8 mouse cellular contexts compared by ENCODE assay signal in genomic region chr7:16944808-16945315, GRCm38 (mm10). TPM values are rescaled to one million over a fixed set of nuclear protein-coding genes. Genes with fewer than 3 reads are reported as not detected.
DNase-seq lines count a peak whose midpoint lies in the region; ATAC-seq and TF ChIP-seq lines count a peak whose summit lies in the region.

No protein-coding gene starts in this region.

- no peak for DNase-seq in heart, postnatal 10 days
- no peak for DNase-seq in ES-E14 (ENCODE audit: low read depth, low spot score)
- DNase-seq in liver, postnatal 0 days = no peak
- DNase-seq in layer of hippocampus, adult 9-11 months = no peak
- DNase-seq in embryo, embryonic 11 days = no peak
- no peak for DNase-seq in gastrocnemius, postnatal 36 days

- 2% methylated on average over 22 of the region's 22 CpGs for WGBS in heart, embryonic 15.5 days
- 2% methylated on average over 22 of the region's 22 CpGs for WGBS in forebrain, embryonic 16.5 days
- WGBS in liver, postnatal 0 days (ENCODE audit: insufficient replicate concordance) = 4% methylated on average over 22 of the region's 22 CpGs

- H3K36me3 ChIP-seq in heart, embryonic 15.5 days = no peaks in the 10 kb centered on the region
- no peaks in the 10 kb centered on the region for H3K36me3 ChIP-seq in ES-E14 (ENCODE audit: control insufficient read depth, insufficient read depth, low read length, poor library complexity, severe bottlenecking)
- H3K36me3 ChIP-seq in forebrain, embryonic 16.5 days (ENCODE audit: control insufficient read depth, insufficient read depth) = no peaks in the 10 kb centered on the region
- no peaks in the 10 kb centered on the region for H3K36me3 ChIP-seq in liver, postnatal 0 days (replicated peaks; ENCODE audit: insufficient read depth, low read length)

- H3K27me3 ChIP-seq in heart, embryonic 15.5 days = peaks cover 45% of the 10 kb centered on the region
- H3K27me3 ChIP-seq in forebrain, embryonic 16.5 days (replicated peaks; ENCODE audit: control insufficient read depth, insufficient read depth, low read length) = peaks cover 8% of the 10 kb centered on the region; the same call in 1 of the 2 replicates
- peaks cover 62% of the 10 kb centered on the region for H3K27me3 ChIP-seq in liver, postnatal 0 days (ENCODE audit: insufficient read depth, low read length)

- no peak for TF ChIP-seq EP300 in liver, postnatal 0 days (IDR thresholded peaks at IDR 0.05; ENCODE audit: low read depth)

- peak overlapping the region; percentile 95 for H3K4me2 ChIP-seq in heart, embryonic 15.5 days
- peak overlapping the region; percentile 81 for H3K4me2 ChIP-seq in forebrain, embryonic 16.5 days (ENCODE audit: low read length)
- peak overlapping the region; percentile 74 for H3K4me2 ChIP-seq in liver, postnatal 0 days (ENCODE audit: low read depth, low read length)

- in situ Hi-C loops in ES-E14 (cut with MboI; ENCODE audit: low sequenced_read_pairs in 2 of 2, unreplicated experiment in 2 of 2) = no loop called here

- TF ChIP-seq CTCF in liver, postnatal 0 days (IDR thresholded peaks at IDR 0.05; ENCODE audit: low read depth) = no peak

- peak overlapping the region; percentile 75 for H3K9ac ChIP-seq in heart, embryonic 15.5 days
- H3K9ac ChIP-seq in ES-E14 (ENCODE audit: insufficient read depth, low read depth, low read length, poor library complexity, severe bottlenecking) = peak overlapping the region; percentile 52
- H3K9ac ChIP-seq in forebrain, embryonic 16.5 days (replicated peaks; ENCODE audit: low read depth, low read length) = peak overlapping the region; percentile 76
- no peak overlapping the region; the same call in 1 of the 2 replicates for H3K9ac ChIP-seq in liver, postnatal 0 days (replicated peaks)

- H3K4me3 ChIP-seq in heart, embryonic 15.5 days = peak overlapping the region; percentile 69
- H3K4me3 ChIP-seq in ES-E14 (ENCODE audit: insufficient read depth in 1 of 2, low read depth in 1 of 2, low read length in 2 of 2, poor library complexity in 1 of 2, severe bottlenecking in 1 of 2) = peak overlapping the region; percentile 70 to 76
- H3K4me3 ChIP-seq in forebrain, embryonic 16.5 days (replicated peaks; ENCODE audit: low read length) = peak overlapping the region; percentile 57
- peak overlapping the region; percentile 47 for H3K4me3 ChIP-seq in liver, postnatal 0 days (ENCODE audit: low read depth, low read length)

- no peak for ATAC-seq in heart, embryonic 15.5 days (replicated peaks; ENCODE audit: insufficient number of reproducible peaks, insufficient read depth, low FRiP score, low read depth)
- peak; percentile 13 for ATAC-seq in forebrain, embryonic 16.5 days
- peak; percentile 23; the same call in 1 of the 2 replicates for ATAC-seq in liver, postnatal 0 days

- H3K9me3 ChIP-seq in heart, embryonic 15.5 days (replicated peaks) = no peaks in the 10 kb centered on the region
- no peaks in the 10 kb centered on the region for H3K9me3 ChIP-seq in ES-E14 (ENCODE audit: control insufficient read depth, insufficient read depth, low read depth, low read length)
- no peaks in the 10 kb centered on the region for H3K9me3 ChIP-seq in forebrain, embryonic 16.5 days (ENCODE audit: control insufficient read depth, low read length)
- no peaks in the 10 kb centered on the region for H3K9me3 ChIP-seq in liver, postnatal 0 days (ENCODE audit: low read length)

- peaks cover 62% of the 10 kb centered on the region for H3K4me1 ChIP-seq in heart, embryonic 15.5 days (replicated peaks)
- peaks cover 0 to 4% of the 10 kb centered on the region in 2 experiments; a peak in 3 of 4 replicates for H3K4me1 ChIP-seq in ES-E14 (ENCODE audit: control insufficient read depth in 2 of 2, insufficient read depth in 2 of 2, low read length in 2 of 2, poor library complexity in 1 of 2)
- H3K4me1 ChIP-seq in forebrain, embryonic 16.5 days (replicated peaks; ENCODE audit: control insufficient read depth, insufficient read depth, low read length) = peaks cover 71% of the 10 kb centered on the region
- H3K4me1 ChIP-seq in liver, postnatal 0 days (ENCODE audit: insufficient read depth) = peaks cover 15% of the 10 kb centered on the region

- H3K27ac ChIP-seq in heart, embryonic 15.5 days = peak overlapping the region; percentile 42; the same call in 1 of the 2 replicates
- no peak overlapping the region for H3K27ac ChIP-seq in ES-E14 (ENCODE audit: insufficient read depth, low read depth, low read length, poor library complexity, severe bottlenecking)
- H3K27ac ChIP-seq in forebrain, embryonic 16.5 days (ENCODE audit: low read length) = peak overlapping the region; percentile 90
- H3K27ac ChIP-seq in liver, postnatal 0 days (ENCODE audit: low read depth) = no peak overlapping the region

- intact Hi-C loops in heart, postnatal 10 days (cut with DNase I) = no loop called here
- intact Hi-C loops in gastrocnemius, postnatal 36 days (cut with DNase I) = no loop called here

TF ChIP-seq in ES-E14, 5 proteins besides CTCF, POLR2A, EP300 and RAD21:
- no peak for TF ChIP-seq ZC3H11A (IDR thresholded peaks at IDR 0.05; ENCODE audit: borderline replicate concordance, low read depth, low read length)
- TF ChIP-seq MAFK (IDR thresholded peaks at IDR 0.05; ENCODE audit: insufficient read depth, low read depth, low read length) = no peak

RNA-seq across cellular contexts. Expression of gene Pnmal2, which starts 0.4 kb away (rescaled TPM):
- 4.7 and 6.2 TPM in 2 replicates for polyA plus RNA-seq in heart, embryonic 15.5 days (2015; fragmentation: Nextera tagmentation; extraction: Ambion mirVana)
- 1 to 10 TPM; 5.0 to 5.2 TPM for total RNA-seq in heart, postnatal 10 days (2021)
- total RNA-seq in ES-E14 (2012; rRNA removed) = 0.71 and 0.85 TPM in 2 replicates
- 85.3 and 118 TPM in 2 replicates for polyA plus RNA-seq in forebrain, embryonic 16.5 days (2015; fragmentation: Nextera tagmentation; extraction: Ambion mirVana)
- polyA plus RNA-seq in liver, postnatal 0 days (2015; fragmentation: Nextera tagmentation; extraction: Ambion mirVana) = 0.06 and 0.09 TPM in 2 replicates
- 1 to 10 TPM; 1.5 to 2.2 TPM for total RNA-seq in gastrocnemius, postnatal 36 days (2021)

RNA-seq across cellular contexts. Expression of gene Pnmal1, which starts 14.6 kb away (rescaled TPM):
- 0.05 and 0.24 TPM in 2 replicates for polyA plus RNA-seq in heart, embryonic 15.5 days (2015; fragmentation: Nextera tagmentation; extraction: Ambion mirVana)
- not detected for total RNA-seq in heart, postnatal 10 days (2021)
- 0.26 and 0.45 TPM in 2 replicates for total RNA-seq in ES-E14 (2012; rRNA removed)
- 50.1 and 60.9 TPM in 2 replicates for polyA plus RNA-seq in forebrain, embryonic 16.5 days (2015; fragmentation: Nextera tagmentation; extraction: Ambion mirVana)
- 0.02 and 0.04 TPM in 2 replicates for polyA plus RNA-seq in liver, postnatal 0 days (2015; fragmentation: Nextera tagmentation; extraction: Ambion mirVana)
- total RNA-seq in gastrocnemius, postnatal 36 days (2021) = not detected

RNA-seq across cellular contexts. Expression of gene Calm3, which starts 20.9 kb away (rescaled TPM):
- polyA plus RNA-seq in heart, embryonic 15.5 days (2015; fragmentation: Nextera tagmentation; extraction: Ambion mirVana) = 96.4 and 98.4 TPM in 2 replicates
- total RNA-seq in heart, postnatal 10 days (2021) = 100 to 1,000 TPM; 252 to 262 TPM
- 163 and 198 TPM in 2 replicates for total RNA-seq in ES-E14 (2012; rRNA removed)
- 308 and 333 TPM in 2 replicates for polyA plus RNA-seq in forebrain, embryonic 16.5 days (2015; fragmentation: Nextera tagmentation; extraction: Ambion mirVana)
- polyA plus RNA-seq in liver, postnatal 0 days (2015; fragmentation: Nextera tagmentation; extraction: Ambion mirVana) = 58.8 and 60.3 TPM in 2 replicates
- 100 to 1,000 TPM; 297 to 327 TPM for total RNA-seq in gastrocnemius, postnatal 36 days (2021)

RNA-seq across cellular contexts. Expression of gene Gm42372, which starts 38.0 kb away (rescaled TPM):
- 0.05 and 0.23 TPM in 2 replicates for polyA plus RNA-seq in heart, embryonic 15.5 days (2015; fragmentation: Nextera tagmentation; extraction: Ambion mirVana)
- total RNA-seq in heart, postnatal 10 days (2021) = under 1 TPM in 1 of 2 experiments, not detected in 1; 0.10 TPM
- 0.13 and 0.21 TPM in 2 replicates for total RNA-seq in ES-E14 (2012; rRNA removed)
- polyA plus RNA-seq in forebrain, embryonic 16.5 days (2015; fragmentation: Nextera tagmentation; extraction: Ambion mirVana) = 3.7 and 4.1 TPM in 2 replicates
- polyA plus RNA-seq in liver, postnatal 0 days (2015; fragmentation: Nextera tagmentation; extraction: Ambion mirVana) = not detected in 2 replicates
- total RNA-seq in gastrocnemius, postnatal 36 days (2021) = not detected

RNA-seq across cellular contexts. Expression of gene Ptgir, which starts 38.6 kb away (rescaled TPM):
- polyA plus RNA-seq in heart, embryonic 15.5 days (2015; fragmentation: Nextera tagmentation; extraction: Ambion mirVana) = 0.86 and 1.2 TPM in 2 replicates
- 1 to 10 TPM; 2.6 to 2.8 TPM for total RNA-seq in heart, postnatal 10 days (2021)
- total RNA-seq in ES-E14 (2012; rRNA removed) = 0.09 and 0.26 TPM in 2 replicates
- polyA plus RNA-seq in forebrain, embryonic 16.5 days (2015; fragmentation: Nextera tagmentation; extraction: Ambion mirVana) = 0.15 TPM in 2 replicates
- 1.1 and 1.7 TPM in 2 replicates for polyA plus RNA-seq in liver, postnatal 0 days (2015; fragmentation: Nextera tagmentation; extraction: Ambion mirVana)
- total RNA-seq in gastrocnemius, postnatal 36 days (2021) = 1 to 10 TPM; 1.1 to 1.2 TPM

Comparison
In these comparisons a context has a peak if more than half of its experiments do, and no peak if none do; other contexts are left out.
1. H3K27ac ChIP-seq: peak in heart, embryonic 15.5 days (single experiment) and forebrain, embryonic 16.5 days (single experiment); none in ES-E14 (single experiment) and liver, postnatal 0 days (single experiment).
2. Peak in every context shown above with its lines, with median percentiles within 50 percentile points of each other: H3K4me2 ChIP-seq and H3K4me3 ChIP-seq.